Mouse (Mus musculus) forebrain, postnatal 0 days (tissue): ENCODE measurements around the gene Gm10320. TPM values are rescaled to one million over a fixed set of nuclear protein-coding genes. Genes with fewer than 3 reads are reported as not detected.

Source experiments
- ATAC-seq: fragments of 200-750 bp; cut with Nextera tagmentation; 2 replicates; pipeline ENCODE4 v1.8.0; 2017; ENCODE audit warnings: mild to moderate bottlenecking, moderate library complexity
- DNase-seq: peaks from one replicate; pipeline ENCODE4 v3.0.0-alpha.2; 2015
- H3K27ac ChIP-seq: fragments of 300-500 bp; sonication (generic); 2 replicates; pipeline ENCODE4 v1.5.1; 2014; ENCODE audit warnings: low read depth, mild to moderate bottlenecking, antibody characterized with exemption, low read length, moderate library complexity, mixed read lengths
- H3K27me3 ChIP-seq: fragments of 300-500 bp; sonication (generic); 2 replicates; pipeline ENCODE4 v1.6.1; 2014; ENCODE audit warnings: mild to moderate bottlenecking, low read length, mixed read lengths; ENCODE audit not compliant: insufficient read depth
- H3K36me3 ChIP-seq: fragments of 300-500 bp; sonication (generic); 2 replicates; pipeline ENCODE4 v1.6.1; 2014; ENCODE audit warnings: mild to moderate bottlenecking, moderate library complexity; ENCODE audit not compliant: insufficient read depth
- H3K4me1 ChIP-seq: fragments of 300-500 bp; sonication (generic); 2 replicates; pipeline ENCODE4 v1.6.1; 2014; ENCODE audit warnings: antibody characterized with exemption; ENCODE audit not compliant: insufficient read depth
- H3K4me2 ChIP-seq: fragments of 300-500 bp; sonication (generic); 2 replicates; pipeline ENCODE4 v1.6.1; 2014; ENCODE audit warnings: low read depth, mild to moderate bottlenecking, moderate library complexity
- H3K4me3 ChIP-seq: fragments of 300-500 bp; sonication (generic); 2 replicates; pipeline ENCODE4 v1.5.1; 2014; ENCODE audit warnings: low read depth, low read length, mixed read lengths
- H3K9ac ChIP-seq: fragments of 300-500 bp; sonication (generic); 2 replicates; pipeline ENCODE4 v1.6.1; 2014; ENCODE audit warnings: mild to moderate bottlenecking
- H3K9me3 ChIP-seq: fragments of 300-500 bp; sonication (generic); 2 replicates; pipeline ENCODE4 v1.6.1; 2016; ENCODE audit warnings: low read length
- CTCF ChIP-seq: sonication (generic); IDR thresholded peaks from 2 replicates; pipeline ENCODE4 v1.5.1; 2016; ENCODE audit warnings: antibody characterized with exemption, control low read depth, low read depth
- WGBS: fragments of 180-500 bp; shearing (Covaris S2); extraction: QIAGEN DNeasy Blood & Tissue Kit; methylation state at CpG from one replicate; pipeline ENCODE4 v1.1.7; 2014; 5-methylcytosine and 5-hydroxymethylcytosine counted together
- polyA plus RNA-seq: library from polyadenylated mRNA; unstranded; fragments of >200 nt; fragmentation: Nextera tagmentation; extraction: Ambion mirVana; gene quantifications from 2 replicates; pipeline ENCODE4 v1.2.1, GENCODE M21; 2015
- total RNA-seq: library from RNA; depleted of rRNA; stranded (reverse); fragments of >200 nt; gene quantifications from 2 replicates; pipeline ENCODE4 v1.2.3, GENCODE M21; 2014

Gene Gm10320
- total and polyA plus RNA-seq, 2 experiments from 2014 or later: 0.74 TPM; not detected in 1

- peak; percentile 48 for DNase-seq
- no peak overlapping the region for H3K4me3 ChIP-seq
- TF ChIP-seq CTCF: no peak
- no peaks in the 10 kb centered on the region for H3K36me3 ChIP-seq
- WGBS: 51% methylated on average over 4 of the region's 4 CpGs
- no peaks in the 10 kb centered on the region for H3K27me3 ChIP-seq
- H3K9ac ChIP-seq: no peak overlapping the region
- H3K9me3 ChIP-seq: no peaks in the 10 kb centered on the region
- H3K4me1 ChIP-seq: no peaks in the 10 kb centered on the region
- no peak for ATAC-seq
- H3K27ac ChIP-seq: no peak overlapping the region
- no peak overlapping the region for H3K4me2 ChIP-seq
Observed at GRCm38 (mm10) chr13:98516985-98517384, 25.2 kb upstream of the Gm10320 start.

DNA sequence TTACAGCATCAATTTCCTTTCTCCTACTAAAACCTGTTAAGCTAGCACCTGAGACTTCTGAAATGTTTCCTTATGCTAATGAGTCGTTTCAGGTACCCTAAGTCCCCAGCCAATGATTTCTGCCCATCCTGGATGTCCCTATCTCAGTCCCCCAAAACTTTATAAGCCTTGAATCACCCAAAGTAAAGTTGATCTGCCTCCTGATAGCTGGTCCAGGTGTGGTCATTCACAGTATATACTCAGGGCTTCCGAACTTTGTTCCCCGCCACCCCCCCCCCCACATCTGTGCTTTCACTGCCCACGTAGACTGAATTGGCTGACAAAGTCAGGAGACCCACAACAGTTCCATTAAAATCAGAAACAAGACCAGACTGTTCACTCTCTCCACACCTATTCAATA lies 20.3 kb upstream of the Gm10320 start:
- no peaks in the 10 kb centered on the region for H3K36me3 ChIP-seq
- WGBS: 83% methylated on average over 4 of the region's 4 CpGs
- no peak overlapping the region for H3K4me3 ChIP-seq
- ATAC-seq (no peak), DNase-seq (no peak)
- H3K4me1 ChIP-seq: no peaks in the 10 kb centered on the region
- H3K9ac ChIP-seq: no peak overlapping the region
- H3K4me2 ChIP-seq: no peak overlapping the region
- H3K27ac ChIP-seq: no peak overlapping the region
- H3K27me3 ChIP-seq: peaks cover 9% of the 10 kb centered on the region
- TF ChIP-seq CTCF: no peak
- no peaks in the 10 kb centered on the region for H3K9me3 ChIP-seq

DNA sequence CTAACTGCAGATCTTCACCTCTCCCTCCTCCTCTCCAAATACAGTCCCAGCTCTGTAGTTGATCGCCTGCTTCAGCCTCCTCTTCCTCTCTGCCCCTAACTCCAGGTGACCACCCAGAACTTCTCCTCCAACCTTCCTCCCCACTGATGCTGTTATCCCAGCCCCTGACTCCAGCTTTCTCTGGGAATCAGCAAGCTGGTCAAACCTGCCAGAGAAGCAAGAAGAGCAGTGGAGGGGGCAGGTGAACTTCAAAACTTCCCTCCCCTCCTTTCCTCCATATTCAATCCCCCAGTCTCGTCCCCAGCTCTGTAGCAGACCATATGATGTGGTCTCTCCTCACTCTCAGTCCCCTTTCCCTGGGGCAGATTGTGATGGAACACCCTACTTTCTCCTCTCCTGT lies 15.9 kb upstream of the Gm10320 start:
- no peak for ATAC-seq
- H3K27me3 ChIP-seq: peaks cover 45% of the 10 kb centered on the region
- no peaks in the 10 kb centered on the region for H3K4me1 ChIP-seq
- no peaks in the 10 kb centered on the region for H3K9me3 ChIP-seq
- DNase-seq: no peak
- H3K9ac ChIP-seq: no peak overlapping the region
- H3K36me3 ChIP-seq: no peaks in the 10 kb centered on the region
- H3K27ac ChIP-seq: no peak overlapping the region
- H3K4me2 ChIP-seq: no peak overlapping the region
- WGBS: 41% methylated on average over 2 of the region's 2 CpGs
- H3K4me3 ChIP-seq: no peak overlapping the region
- TF ChIP-seq CTCF: no peak

DNA sequence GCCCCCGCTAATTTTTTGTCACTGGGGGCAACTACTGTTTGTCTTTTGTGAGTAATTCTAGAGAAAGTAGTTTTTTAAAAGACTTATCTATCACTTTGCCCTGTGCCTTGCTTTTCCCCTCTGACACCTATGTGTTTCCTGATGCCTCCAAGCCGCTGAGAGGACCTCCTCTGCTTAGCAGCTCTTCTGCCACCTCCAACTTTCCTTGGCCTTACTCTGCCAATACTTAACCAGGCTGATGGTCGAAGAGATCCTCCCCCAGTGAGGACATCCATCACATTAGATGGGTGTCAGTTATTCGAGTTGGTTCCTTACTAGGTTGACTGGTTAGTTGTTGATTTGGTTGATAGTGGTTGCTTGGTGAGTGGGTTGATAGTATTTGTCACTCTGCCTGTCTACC lies 14.7 kb upstream of the Gm10320 start:
- Histone ChIP-seq H3K4me2 (no peak overlapping the region), H3K9me3 (no peaks in the 10 kb centered on the region), H3K36me3 (no peaks in the 10 kb centered on the region), H3K27ac (no peak overlapping the region), H3K9ac (no peak overlapping the region), H3K4me1 (no peaks in the 10 kb centered on the region), H3K27me3 (peaks cover 57% of the 10 kb centered on the region), H3K4me3 (no peak overlapping the region)
- DNase-seq: no peak
- no peak for ATAC-seq
- 34% methylated on average over 4 of the region's 4 CpGs for WGBS
- no peak for TF ChIP-seq CTCF

DNA sequence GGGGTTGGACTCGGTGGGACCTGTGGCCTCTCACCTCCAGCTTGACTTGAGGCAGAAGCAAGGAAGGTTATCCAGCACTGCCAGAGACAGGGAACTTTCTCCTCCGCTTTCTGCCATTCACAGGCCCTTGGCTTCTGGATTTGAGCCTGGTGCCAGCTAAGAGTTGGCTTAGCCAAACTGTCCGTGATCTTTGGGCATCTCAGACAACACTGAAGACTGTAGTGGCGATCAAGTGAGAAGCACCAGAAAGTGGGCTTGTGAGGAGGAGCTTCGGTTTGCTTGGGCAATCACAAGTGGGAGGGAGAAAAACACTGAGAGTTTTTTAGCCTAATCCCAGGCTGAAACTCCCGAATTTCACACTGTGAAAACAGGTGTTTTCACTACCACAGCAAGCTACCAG lies 14.2 kb upstream of the Gm10320 start:
- no peak overlapping the region for H3K27ac ChIP-seq
- H3K4me1 ChIP-seq: no peaks in the 10 kb centered on the region
- DNase-seq (no peak), ATAC-seq (no peak)
- 11% methylated on average over 6 of the region's 6 CpGs for WGBS
- no peak overlapping the region for H3K9ac ChIP-seq
- H3K4me2 ChIP-seq: no peak overlapping the region
- peaks cover 62% of the 10 kb centered on the region for H3K27me3 ChIP-seq
- no peak overlapping the region for H3K4me3 ChIP-seq
- no peak for TF ChIP-seq CTCF
- no peaks in the 10 kb centered on the region for H3K9me3 ChIP-seq
- H3K36me3 ChIP-seq: no peaks in the 10 kb centered on the region

- H3K4me2 ChIP-seq: no peak overlapping the region
- H3K4me1 ChIP-seq: no peaks in the 10 kb centered on the region
- H3K9me3 ChIP-seq: no peaks in the 10 kb centered on the region
- no peak overlapping the region for H3K27ac ChIP-seq
- peaks cover 67% of the 10 kb centered on the region for H3K27me3 ChIP-seq
- ATAC-seq (no peak), DNase-seq (no peak)
- WGBS: 11% methylated on average over 11 of the region's 11 CpGs
- H3K36me3 ChIP-seq: no peaks in the 10 kb centered on the region
- H3K4me3 ChIP-seq: no peak overlapping the region
- no peak overlapping the region for H3K9ac ChIP-seq
- TF ChIP-seq CTCF: no peak
Observed at GRCm38 (mm10) chr13:98505489-98505857, 13.7 kb upstream of the Gm10320 start.

DNA sequence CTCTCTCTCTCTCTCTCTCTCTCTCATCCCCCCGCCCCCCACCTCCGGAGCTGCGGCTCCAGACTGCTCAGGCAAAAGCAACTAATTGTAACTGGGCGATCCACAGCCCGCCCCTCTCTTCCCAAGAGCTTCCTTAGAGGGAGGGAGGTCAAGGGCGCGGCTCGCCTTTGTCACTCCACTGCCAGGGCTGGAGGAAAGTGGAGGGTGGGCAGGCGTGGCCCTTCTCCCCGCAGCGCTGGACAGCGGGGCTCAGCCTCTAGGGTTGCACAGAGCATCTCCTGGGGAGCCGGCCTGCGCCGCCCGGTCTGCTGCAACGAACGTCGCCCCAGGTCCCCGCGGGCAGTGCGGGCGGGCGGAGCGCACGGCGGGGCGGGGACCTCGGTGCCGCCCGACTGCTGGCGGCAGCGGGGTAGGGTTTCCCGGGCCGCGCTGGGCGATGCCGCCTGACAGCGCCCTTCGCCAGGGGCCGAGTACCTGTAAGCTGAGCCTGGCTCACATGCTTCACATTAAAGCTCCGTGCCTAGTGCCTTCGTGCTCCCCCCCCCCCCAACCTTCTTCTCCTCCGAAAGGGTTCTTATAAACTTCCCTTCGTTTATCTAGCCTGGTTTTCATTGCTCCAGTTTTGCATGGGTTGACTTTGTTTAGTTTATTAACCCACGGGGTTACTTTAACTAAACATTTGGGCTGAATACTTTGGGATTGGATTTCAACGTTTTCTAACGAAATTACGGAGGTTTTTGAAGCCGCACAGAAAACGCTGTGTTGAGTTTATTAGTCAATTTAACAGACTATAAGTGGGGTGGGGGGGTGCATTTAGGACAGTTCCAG lies 13.1 kb upstream of the Gm10320 start:
- Histone ChIP-seq H3K36me3 (no peaks in the 10 kb centered on the region), H3K4me1 (no peaks in the 10 kb centered on the region), H3K4me2 (peak overlapping the region; percentile 31), H3K9ac (no peak overlapping the region), H3K27me3 (peaks cover 73% of the 10 kb centered on the region), H3K27ac (no peak overlapping the region), H3K9me3 (no peaks in the 10 kb centered on the region), H3K4me3 (peak overlapping the region; percentile 3; the same call in 1 of the 2 replicates)
- no peak for TF ChIP-seq CTCF
- DNase-seq: peak; percentile 65
- ATAC-seq: peak; percentile 40; the same call in 1 of the 2 replicates
- WGBS: under 1% methylated on average over 50 of the region's 51 CpGs
